ENCODE assay signal across 8 mouse cellular contexts in the genomic region with DNA sequence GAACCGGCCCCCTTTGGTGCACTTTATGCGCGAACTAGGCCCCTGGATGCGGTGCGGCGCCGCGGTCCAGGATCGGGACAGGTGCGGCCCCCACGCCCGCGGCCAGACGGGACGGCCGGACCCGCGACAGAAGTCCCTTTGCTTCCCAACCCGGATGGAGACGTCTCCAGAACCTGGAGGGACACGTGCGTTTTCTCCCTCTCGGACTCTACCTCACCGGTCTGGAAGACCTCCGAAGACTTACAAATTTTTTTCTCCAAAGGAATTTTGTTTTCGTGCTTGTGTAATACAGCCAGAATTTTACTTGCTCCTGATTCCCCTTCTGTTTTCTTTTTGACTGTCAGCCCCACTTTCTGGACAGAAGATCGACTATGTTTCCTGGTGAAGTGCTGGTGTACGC. TPM values are rescaled to one million over a fixed set of nuclear protein-coding genes. Genes with fewer than 3 reads are reported as not detected.
DNase-seq lines count a peak whose midpoint lies in the region; ATAC-seq and TF ChIP-seq lines count a peak whose summit lies in the region.

No protein-coding gene starts in this region.

- peak overlapping the region; percentile 52 for H3ac ChIP-seq in myocyte (ENCODE audit: control insufficient read depth, insufficient read length)

- peak overlapping the region; percentile 79 for H3K4me2 ChIP-seq in embryonic facial prominence, embryonic 11.5 days (ENCODE audit: low read depth, low read length)
- peak overlapping the region; percentile 83 for H3K4me2 ChIP-seq in hindbrain, postnatal 0 days (ENCODE audit: low read depth, low read length)
- peak overlapping the region; percentile 98 for H3K4me2 ChIP-seq in myocyte (ENCODE audit: low read depth)

- TF ChIP-seq CTCF in hindbrain, postnatal 0 days (IDR thresholded peaks at IDR 0.05; ENCODE audit: low read depth): no peak

- peak overlapping the region; percentile 94 for H3K9ac ChIP-seq in embryonic facial prominence, embryonic 11.5 days (replicated peaks; ENCODE audit: low read length)
- H3K9ac ChIP-seq in hindbrain, postnatal 0 days (replicated peaks; ENCODE audit: low read length): peak overlapping the region; percentile 94

- H3K79me2 ChIP-seq in myocyte (ENCODE audit: control insufficient read depth, insufficient read depth): peaks cover 14% of the 10 kb centered on the region

- no peak for TF ChIP-seq POLR2A in myocyte (IDR thresholded peaks at IDR 0.05; ENCODE audit: insufficient read length, low read depth)

- H3K4me3 ChIP-seq in embryonic facial prominence, embryonic 11.5 days (ENCODE audit: low read depth, low read length): peak overlapping the region; percentile 77
- peak overlapping the region; percentile 83 for H3K4me3 ChIP-seq in hindbrain, postnatal 0 days (ENCODE audit: low read length)
- H3K4me3 ChIP-seq in myocyte: peak overlapping the region; percentile 66

- peak overlapping the region; percentile 95; the same call in 1 of the 2 replicates for H3K27ac ChIP-seq in embryonic facial prominence, embryonic 11.5 days (replicated peaks; ENCODE audit: low read depth, low read length)
- peak overlapping the region; percentile 97 for H3K27ac ChIP-seq in hindbrain, postnatal 0 days

- no peaks in the 10 kb centered on the region for H3K9me3 ChIP-seq in embryonic facial prominence, embryonic 11.5 days (replicated peaks; ENCODE audit: control insufficient read depth, low read length)
- H3K9me3 ChIP-seq in hindbrain, postnatal 0 days (ENCODE audit: low read length): no peaks in the 10 kb centered on the region

- no peaks in the 10 kb centered on the region for H3K27me3 ChIP-seq in embryonic facial prominence, embryonic 11.5 days (ENCODE audit: control insufficient read depth, insufficient read depth, low read length)
- H3K27me3 ChIP-seq in hindbrain, postnatal 0 days (ENCODE audit: insufficient read depth, low read length): no peaks in the 10 kb centered on the region
- no peaks in the 10 kb centered on the region for H3K27me3 ChIP-seq in myocyte (ENCODE audit: control insufficient read depth, insufficient read depth, insufficient read length)

- peak; percentile 36; the same call in 1 of the 2 replicates for ATAC-seq in embryonic facial prominence, embryonic 11.5 days (replicated peaks; ENCODE audit: insufficient number of reproducible peaks, low FRiP score, low TSS enrichment, low read depth)
- ATAC-seq in hindbrain, postnatal 0 days: no peak

- H3K4me1 ChIP-seq in embryonic facial prominence, embryonic 11.5 days (ENCODE audit: control insufficient read depth, insufficient read depth, low read length): peaks cover 2% of the 10 kb centered on the region; the same call in 1 of the 2 replicates
- peaks cover 7% of the 10 kb centered on the region; the same call in 1 of the 2 replicates for H3K4me1 ChIP-seq in hindbrain, postnatal 0 days (ENCODE audit: insufficient read depth, low read length)

- H3K36me3 ChIP-seq in embryonic facial prominence, embryonic 11.5 days (replicated peaks; ENCODE audit: control insufficient read depth, insufficient read depth, low read depth, low read length): no peaks in the 10 kb centered on the region
- no peaks in the 10 kb centered on the region for H3K36me3 ChIP-seq in hindbrain, postnatal 0 days (ENCODE audit: insufficient read depth, low read length)
- H3K36me3 ChIP-seq in myocyte (ENCODE audit: control insufficient read depth, insufficient read depth): no peaks in the 10 kb centered on the region

- 3% methylated on average over 28 of the region's 28 CpGs for WGBS in embryonic facial prominence, embryonic 11.5 days
- under 1% methylated on average over 28 of the region's 28 CpGs for WGBS in hindbrain, postnatal 0 days

- peak; percentile 15 for DNase-seq in layer of hippocampus, adult 9-10 months (ENCODE audit: low spot score)
- no peak for DNase-seq in layer of hippocampus, postnatal 14 days (ENCODE audit: low spot score in 2 of 2)
- DNase-seq in embryonic facial prominence, embryonic 11.5 days (ENCODE audit: low spot score): no peak
- no peak for DNase-seq in hindbrain, postnatal 0 days (ENCODE audit: low spot score)
- no peak for DNase-seq in ovary, postnatal 10 days (ENCODE audit: low spot score)
- no peak for DNase-seq in urinary bladder, postnatal 10 days (ENCODE audit: low spot score)
- no peak for DNase-seq in retina, postnatal 1 day

TF ChIP-seq in myocyte, 11 proteins besides CTCF, POLR2A, EP300 and RAD21:
- TF ChIP-seq SRF (IDR thresholded peaks at IDR 0.05; ENCODE audit: control insufficient read depth, insufficient read length, low read depth) (no peak), E2F4 (IDR thresholded peaks at IDR 0.05; ENCODE audit: insufficient read depth) (no peak), MYOG (IDR thresholded peaks at IDR 0.05; ENCODE audit: control insufficient read depth in 1 of 3, insufficient read depth in 1 of 3, insufficient read length in 2 of 3, low read depth in 2 of 3) (no peak), MAX (IDR thresholded peaks at IDR 0.05; ENCODE audit: low read depth) (no peak), REST (IDR thresholded peaks at IDR 0.05; ENCODE audit: insufficient read depth, insufficient read length) (no peak), TCF12 (IDR thresholded peaks at IDR 0.05; ENCODE audit: insufficient read depth, poor library complexity, severe bottlenecking) (no peak), TCF3 (IDR thresholded peaks at IDR 0.05; ENCODE audit: insufficient read length, low read depth) (no peak), POLR2AphosphoS2 (IDR thresholded peaks at IDR 0.05; ENCODE audit: insufficient read length, low read depth) (no peak), USF1 (IDR thresholded peaks at IDR 0.05; ENCODE audit: low read depth) (no peak), MYOD1 (IDR thresholded peaks at IDR 0.05; ENCODE audit: control insufficient read depth in 1 of 3, insufficient read length in 2 of 3, low read depth in 2 of 3) (no peak), CEBPB (IDR thresholded peaks at IDR 0.05; ENCODE audit: insufficient read depth, poor library complexity, severe bottlenecking) (no peak)

RNA-seq across cellular contexts. Expression of a gene that starts 1.2 kb away (rescaled TPM):
- total RNA-seq in layer of hippocampus, postnatal 14 days (2021): 10 to 100 TPM; 20.3 to 22.2 TPM
- polyA plus RNA-seq in embryonic facial prominence, embryonic 11.5 days (2014; fragmentation: Nextera tagmentation; extraction: Ambion mirVana): 6.5 and 7.3 TPM in 2 replicates
- 21.0 and 27.9 TPM in 2 replicates for total RNA-seq in hindbrain, postnatal 0 days (2014; rRNA removed)
- polyA plus RNA-seq in hindbrain, postnatal 0 days (2015; fragmentation: Nextera tagmentation; extraction: Ambion mirVana): 2.9 and 3.0 TPM in 2 replicates
- 3.0 TPM for polyA plus RNA-seq in myocyte (2012; fragmentation: generic; extraction: Trizol)
